Mouse (Mus musculus) G1E-ER4 (cell line): ENCODE data around the gene Gnb1. TPM values are rescaled to one million over a fixed set of nuclear protein-coding genes. Genes with fewer than 3 reads are reported as not detected.

Source experiments
- GATA1 ChIP-seq: IDR thresholded peaks from one replicate; pipeline ENCODE4 v1.8.0; 2012; ENCODE audit warnings: low read length, inconsistent platforms
- polyA plus RNA-seq: library from polyadenylated mRNA; stranded (reverse); fragments of >175 nt; gene quantifications from 2 replicates; pipeline ENCODE4 v1.2.3, GENCODE M21; 2012

Gene Gnb1
- polyA plus RNA-seq, 1 experiment = 42.8 TPM

GRCm38 (mm10) chr4:155561661-155562442 is 70.7 kb downstream of the Gnb1 start, which contains the start of gene Nadk:
Nadk (plus strand) TSS chr4:155562378.
- TF ChIP-seq GATA1 = no peak

- TF ChIP-seq GATA1 = no peak
Observed at GRCm38 (mm10) chr4:155562725-155563399, 71.7 kb downstream of the Gnb1 start.

GRCm38 (mm10) chr4:155563400-155564231 is 72.5 kb downstream of the Gnb1 start:
- TF ChIP-seq GATA1 = no peak

GRCm38 (mm10) chr4:155564315-155565069 is 73.3 kb downstream of the Gnb1 start:
- no peak for TF ChIP-seq GATA1

GRCm38 (mm10) chr4:155566555-155566954 is 75.4 kb downstream of the Gnb1 start:
- no peak for TF ChIP-seq GATA1

GRCm38 (mm10) chr4:155568170-155568569 is 77.0 kb downstream of the Gnb1 start:
- no peak for TF ChIP-seq GATA1

- TF ChIP-seq GATA1 = no peak
Observed at GRCm38 (mm10) chr4:155568632-155569370, 77.6 kb downstream of the Gnb1 start.

- TF ChIP-seq GATA1 = no peak
Observed at GRCm38 (mm10) chr4:155569818-155570217, 78.7 kb downstream of the Gnb1 start.

GRCm38 (mm10) chr4:155571442-155571841 is 80.3 kb downstream of the Gnb1 start:
- TF ChIP-seq GATA1 = no peak

GRCm38 (mm10) chr4:155573155-155573554 is 82.0 kb downstream of the Gnb1 start:
- no peak for TF ChIP-seq GATA1

- TF ChIP-seq GATA1 = no peak
Observed at GRCm38 (mm10) chr4:155573876-155574275, 82.7 kb downstream of the Gnb1 start.

- TF ChIP-seq GATA1 = no peak
Observed at GRCm38 (mm10) chr4:155574931-155575330, 83.8 kb downstream of the Gnb1 start.

- no peak for TF ChIP-seq GATA1
Observed at GRCm38 (mm10) chr4:155575521-155575920, 84.4 kb downstream of the Gnb1 start.

GRCm38 (mm10) chr4:155577132-155577531 is 86.0 kb downstream of the Gnb1 start:
- no peak for TF ChIP-seq GATA1

- TF ChIP-seq GATA1 = no peak
Observed at GRCm38 (mm10) chr4:155577741-155578140, 86.6 kb downstream of the Gnb1 start.
